Mouse (Mus musculus) embryonic facial prominence, embryonic 12.5 days (tissue): Measurements from ENCODE around the gene Rnaseh2b. TPM values are rescaled to one million over a fixed set of nuclear protein-coding genes. Genes with fewer than 3 reads are reported as not detected.

ENCODE experiments used
- ATAC-seq: fragments of 200-750 bp; cut with Nextera tagmentation; 2 replicates; pipeline ENCODE4 v1.8.0; 2017; ENCODE audit not compliant: insufficient number of reproducible peaks, insufficient read depth, low FRiP score, low TSS enrichment
- H3K27ac ChIP-seq: fragments of 300-500 bp; sonication (generic); 2 replicates; pipeline ENCODE4 v1.5.1; 2016; ENCODE audit warnings: mild to moderate bottlenecking
- H3K27me3 ChIP-seq: fragments of 300-500 bp; sonication (generic); 2 replicates; pipeline ENCODE4 v1.6.1; 2016; ENCODE audit warnings: mild to moderate bottlenecking, moderate library complexity
- H3K36me3 ChIP-seq: fragments of 300-500 bp; sonication (generic); 2 replicates; pipeline ENCODE4 v1.6.1; 2016; ENCODE audit warnings: mild to moderate bottlenecking
- H3K4me1 ChIP-seq: fragments of 300-500 bp; sonication (generic); 2 replicates; pipeline ENCODE4 v1.6.1; 2016
- H3K4me2 ChIP-seq: fragments of 300-500 bp; sonication (generic); replicated peaks from 2 replicates; pipeline ENCODE4 v1.6.1; 2016; ENCODE audit warnings: mild to moderate bottlenecking, moderate library complexity
- H3K4me3 ChIP-seq: fragments of 300-500 bp; sonication (generic); 2 replicates; pipeline ENCODE4 v1.5.1; 2016; ENCODE audit warnings: mild to moderate bottlenecking
- H3K9ac ChIP-seq: fragments of 300-500 bp; sonication (generic); 2 replicates; pipeline ENCODE4 v1.6.1; 2016; ENCODE audit warnings: mild to moderate bottlenecking, moderate library complexity
- H3K9me3 ChIP-seq: fragments of 300-500 bp; sonication (generic); 2 replicates; pipeline ENCODE4 v1.6.1; 2016; ENCODE audit warnings: mild to moderate bottlenecking, moderate library complexity
- WGBS: fragments of 180-500 bp; shearing (Covaris S2); methylation state at CpG from one replicate; pipeline ENCODE4 v1.1.7; 2016; 5-methylcytosine and 5-hydroxymethylcytosine counted together
- polyA plus RNA-seq: library from polyadenylated mRNA; unstranded; fragments of >200 nt; fragmentation: Nextera tagmentation; extraction: Ambion mirVana; gene quantifications from 2 replicates; pipeline ENCODE4 v1.2.1, GENCODE M21; 2016

Gene Rnaseh2b
- polyA plus RNA-seq, 1 experiment from 2014 or later = 54.1 TPM

- Histone ChIP-seq H3K4me2 (no peak overlapping the region), H3K27ac (no peak overlapping the region), H3K4me3 (no peak overlapping the region), H3K4me1 (no peaks in the 10 kb centered on the region), H3K9me3 (no peaks in the 10 kb centered on the region), H3K36me3 (no peaks in the 10 kb centered on the region), H3K27me3 (no peaks in the 10 kb centered on the region), H3K9ac (no peak overlapping the region)
- ATAC-seq = no peak
- WGBS = 72% methylated on average over 12 of the region's 12 CpGs
Observed at GRCm38 (mm10) chr14:62270698-62271396, 21.5 kb upstream of the Rnaseh2b start.

- Histone ChIP-seq H3K27ac (no peak overlapping the region), H3K4me3 (no peak overlapping the region), H3K4me1 (no peaks in the 10 kb centered on the region), H3K9me3 (no peaks in the 10 kb centered on the region), H3K4me2 (no peak overlapping the region), H3K9ac (no peak overlapping the region), H3K27me3 (no peaks in the 10 kb centered on the region), H3K36me3 (no peaks in the 10 kb centered on the region)
- ATAC-seq = no peak
- 93% methylated on average over 3 of the region's 3 CpGs for WGBS
Observed at GRCm38 (mm10) chr14:62273604-62274003, 18.8 kb upstream of the Rnaseh2b start.

- no peak for ATAC-seq
- H3K9me3 ChIP-seq = no peaks in the 10 kb centered on the region
- H3K4me3 ChIP-seq = no peak overlapping the region
- 67% methylated on average over 2 of the region's 2 CpGs for WGBS
- H3K4me1 ChIP-seq = no peaks in the 10 kb centered on the region
- H3K9ac ChIP-seq = no peak overlapping the region
- no peak overlapping the region for H3K4me2 ChIP-seq
- H3K27ac ChIP-seq = no peak overlapping the region
- H3K27me3 ChIP-seq = no peaks in the 10 kb centered on the region
- H3K36me3 ChIP-seq = no peaks in the 10 kb centered on the region
Observed at GRCm38 (mm10) chr14:62282974-62283373, 9.4 kb upstream of the Rnaseh2b start.

GRCm38 (mm10) chr14:62288731-62289130 is 3.7 kb upstream of the Rnaseh2b start:
- ATAC-seq = no peak
- 91% methylated on average over 3 of the region's 3 CpGs for WGBS
- Histone ChIP-seq H3K27ac (no peak overlapping the region), H3K4me3 (no peak overlapping the region), H3K4me1 (peaks cover 11% of the 10 kb centered on the region; the same call in 1 of the 2 replicates), H3K9ac (no peak overlapping the region), H3K9me3 (no peaks in the 10 kb centered on the region), H3K4me2 (no peak overlapping the region), H3K27me3 (peaks cover 24% of the 10 kb centered on the region), H3K36me3 (no peaks in the 10 kb centered on the region)

- no peaks in the 10 kb centered on the region for H3K9me3 ChIP-seq
- WGBS = 86% methylated on average over 1 of the region's 1 CpGs
- no peak overlapping the region for H3K4me2 ChIP-seq
- no peak overlapping the region for H3K27ac ChIP-seq
- peaks cover 24% of the 10 kb centered on the region for H3K27me3 ChIP-seq
- H3K36me3 ChIP-seq = no peaks in the 10 kb centered on the region
- H3K9ac ChIP-seq = no peak overlapping the region
- ATAC-seq = no peak
- H3K4me3 ChIP-seq = no peak overlapping the region
- peaks cover 11% of the 10 kb centered on the region; the same call in 1 of the 2 replicates for H3K4me1 ChIP-seq
Observed at GRCm38 (mm10) chr14:62291406-62291987, 892 bp upstream of the Rnaseh2b start.

- Histone ChIP-seq H3K9me3 (no peaks in the 10 kb centered on the region), H3K4me1 (peaks cover 11% of the 10 kb centered on the region; the same call in 1 of the 2 replicates), H3K27me3 (peaks cover 24% of the 10 kb centered on the region), H3K4me3 (peak overlapping the region; percentile 49), H3K4me2 (peak overlapping the region; percentile 99), H3K9ac (peak overlapping the region; percentile 57), H3K27ac (no peak overlapping the region), H3K36me3 (no peaks in the 10 kb centered on the region)
- WGBS = 22% methylated on average over 7 of the region's 7 CpGs
- peak; percentile 53; the same call in 1 of the 2 replicates for ATAC-seq
Observed at GRCm38 (mm10) chr14:62292166-62292487, 262 bp upstream of the Rnaseh2b start.

GRCm38 (mm10) chr14:62298808-62299207 is 6.4 kb downstream of the Rnaseh2b start:
- no peaks in the 10 kb centered on the region for H3K36me3 ChIP-seq
- WGBS = 74% methylated on average over 1 of the region's 1 CpGs
- H3K27me3 ChIP-seq = no peaks in the 10 kb centered on the region
- H3K4me2 ChIP-seq = no peak overlapping the region
- H3K9me3 ChIP-seq = no peaks in the 10 kb centered on the region
- H3K27ac ChIP-seq = no peak overlapping the region
- H3K4me1 ChIP-seq = no peaks in the 10 kb centered on the region
- ATAC-seq = no peak
- H3K9ac ChIP-seq = no peak overlapping the region
- H3K4me3 ChIP-seq = no peak overlapping the region

GRCm38 (mm10) chr14:62300031-62300430 is 7.6 kb downstream of the Rnaseh2b start:
- Histone ChIP-seq H3K9me3 (no peaks in the 10 kb centered on the region), H3K27me3 (no peaks in the 10 kb centered on the region), H3K4me1 (no peaks in the 10 kb centered on the region), H3K4me2 (no peak overlapping the region), H3K9ac (no peak overlapping the region), H3K4me3 (no peak overlapping the region), H3K27ac (no peak overlapping the region), H3K36me3 (no peaks in the 10 kb centered on the region)
- WGBS = 77% methylated on average over 3 of the region's 3 CpGs
- ATAC-seq = no peak

GRCm38 (mm10) chr14:62307555-62307954 is 15.2 kb downstream of the Rnaseh2b start:
- Histone ChIP-seq H3K36me3 (no peaks in the 10 kb centered on the region), H3K27ac (no peak overlapping the region), H3K9ac (no peak overlapping the region), H3K4me2 (no peak overlapping the region), H3K9me3 (no peaks in the 10 kb centered on the region), H3K4me3 (no peak overlapping the region), H3K4me1 (no peaks in the 10 kb centered on the region), H3K27me3 (no peaks in the 10 kb centered on the region)
- WGBS = 93% methylated on average over 1 of the region's 1 CpGs
- no peak for ATAC-seq

- no peak overlapping the region for H3K9ac ChIP-seq
- no peak for ATAC-seq
- H3K4me3 ChIP-seq = no peak overlapping the region
- no peaks in the 10 kb centered on the region for H3K4me1 ChIP-seq
- H3K9me3 ChIP-seq = no peaks in the 10 kb centered on the region
- WGBS = 59% methylated on average over 2 of the region's 2 CpGs
- H3K27me3 ChIP-seq = no peaks in the 10 kb centered on the region
- no peak overlapping the region for H3K4me2 ChIP-seq
- H3K27ac ChIP-seq = no peak overlapping the region
- H3K36me3 ChIP-seq = no peaks in the 10 kb centered on the region
Observed at GRCm38 (mm10) chr14:62309026-62309425, 16.6 kb downstream of the Rnaseh2b start.

- H3K4me2 ChIP-seq = no peak overlapping the region
- no peaks in the 10 kb centered on the region for H3K4me1 ChIP-seq
- WGBS = 97% methylated on average over 1 of the region's 1 CpGs
- H3K9ac ChIP-seq = no peak overlapping the region
- no peak overlapping the region for H3K27ac ChIP-seq
- H3K36me3 ChIP-seq = no peaks in the 10 kb centered on the region
- H3K27me3 ChIP-seq = no peaks in the 10 kb centered on the region
- no peaks in the 10 kb centered on the region for H3K9me3 ChIP-seq
- no peak for ATAC-seq
- H3K4me3 ChIP-seq = no peak overlapping the region
Observed at GRCm38 (mm10) chr14:62311672-62312071, 19.3 kb downstream of the Rnaseh2b start.

- Histone ChIP-seq H3K27me3 (no peaks in the 10 kb centered on the region), H3K9me3 (no peaks in the 10 kb centered on the region), H3K4me3 (no peak overlapping the region), H3K36me3 (no peaks in the 10 kb centered on the region), H3K4me1 (peaks cover 16% of the 10 kb centered on the region), H3K9ac (no peak overlapping the region), H3K4me2 (no peak overlapping the region), H3K27ac (no peak overlapping the region)
- 0 out of 2 replicates have a peak, but pooled peaks have one; percentile 35 for ATAC-seq
- 32% methylated on average over 6 of the region's 6 CpGs for WGBS
Observed at GRCm38 (mm10) chr14:62322581-62323344, 30.4 kb downstream of the Rnaseh2b start.
